Mouse (Mus musculus) erythroblast, embryonic 14.5 days (primary cell): ENCODE measurements at regions not wholly inside any gene's neighbourhood (a gene's known extent, or its start where the extent isn't known, plus 50 kb on each side); places are given as distances from the start of the nearest gene placed in this dataset.

Experiments
- GATA1 ChIP-seq: IDR thresholded peaks from 2 replicates; pipeline ENCODE4 v1.6.1; 2012; ENCODE audit warnings: low read length, inconsistent platforms, mixed read lengths
- TAL1 ChIP-seq: IDR thresholded peaks from 3 replicates; pipeline ENCODE4 v1.6.1; 2012; ENCODE audit warnings: low read length, inconsistent platforms, mixed read lengths

- TF ChIP-seq GATA1 (no peak), TAL1 (no peak)
Observed at GRCm38 (mm10) chr5:132850770-132851169, 307.6 kb upstream of the Auts2 start.
